In the genomic region with DNA sequence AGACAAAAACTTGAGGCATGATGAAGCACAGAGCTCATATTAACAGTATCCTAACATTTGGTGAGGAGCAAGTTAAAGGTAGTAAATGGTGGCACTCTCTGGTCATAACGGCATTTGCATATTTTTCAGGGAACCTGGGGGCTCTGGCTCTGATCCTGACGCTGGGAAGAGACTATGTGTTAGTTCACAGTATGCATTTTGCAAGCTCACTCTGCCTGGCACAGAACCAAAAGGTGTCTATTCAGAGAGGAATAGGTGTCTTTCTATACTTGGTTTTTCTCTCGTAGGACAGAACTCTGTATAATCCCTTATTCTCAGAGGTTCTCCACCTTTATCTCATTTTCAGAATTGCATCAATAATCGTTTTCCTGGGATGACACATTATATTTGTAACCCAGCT, we compare ENCODE assay signal across 10 mouse cellular contexts.
"Had no signal": no experiment of that assay in that cellular context is flagged by ENCODE, and none has a peak within 500 bp of the region (broad histone marks: within the 10 kb centered on the region; RNA-seq: fewer than 3 reads in every experiment).

No protein-coding gene starts in this region.

- DNase-seq: liver, postnatal 0 days; lung, adult 2 months; lung, postnatal 14 days; lung, postnatal 36 days; right cerebral cortex, postnatal 14 days; thymus, adult 2 months; thymus, postnatal 25 days; thymus, postnatal 4 days had no signal

- ATAC-seq: liver, postnatal 0 days; lung, postnatal 0 days; midbrain, embryonic 15.5 days had no signal
